Mouse (Mus musculus) CH12.LX (cell line): ENCODE data around the gene Hmox1. TPM values are rescaled to one million over a fixed set of nuclear protein-coding genes. Genes with fewer than 3 reads are reported as not detected.

ENCODE experiments used
- DNase-seq: peaks from one replicate; pipeline ENCODE4 v3.0.0-alpha.2; 2013; ENCODE audit errors: extremely low read depth
- H3K27ac ChIP-seq: 2 replicates; pipeline ENCODE4 v1.5.1; 2012; ENCODE audit warnings: low read depth, mild to moderate bottlenecking, control low read depth, moderate library complexity; ENCODE audit not compliant: insufficient read depth
- H3K27me3 ChIP-seq: replicated peaks from 2 replicates; pipeline ENCODE3; 2012; ENCODE audit warnings: inconsistent platforms
- H3K36me3 ChIP-seq, 2 experiments: replicated peaks in 1 of 2; 2 replicates each; pipeline versions ENCODE3 to v1.6.1; 2012; ENCODE audit warnings: inconsistent platforms in 1 of 2, low read length in 1 of 2, mild to moderate bottlenecking in 1 of 2, mixed read lengths in 1 of 2, moderate library complexity in 1 of 2; ENCODE audit not compliant: control insufficient read depth in 1 of 2, insufficient read depth in 1 of 2
- H3K4me1 ChIP-seq, 2 experiments: 2 replicates each; pipeline ENCODE4 v1.6.1; 2012; ENCODE audit warnings: inconsistent platforms in 1 of 2, moderate library complexity in 1 of 2; ENCODE audit not compliant: insufficient read depth in 2 of 2, control insufficient read depth in 1 of 2
- H3K4me2 ChIP-seq: 2 replicates; pipeline ENCODE4 v1.6.1; 2012; ENCODE audit warnings: low read depth, mild to moderate bottlenecking, control low read depth; ENCODE audit not compliant: poor library complexity, insufficient read depth, severe bottlenecking
- H3K4me3 ChIP-seq, 3 experiments: fragments of 150-350 bp in 1 of 3; sonication (generic) in 1 of 3; replicated peaks in 1 of 3; 2 replicates each; pipeline versions ENCODE3 to v1.5.1; 2011 to 2012; ENCODE audit warnings: low read depth in 2 of 3, low read length in 2 of 3, mild to moderate bottlenecking in 2 of 3, moderate library complexity in 2 of 3, control low read depth in 1 of 3, improper control_type of control experiment in 1 of 3, inconsistent platforms in 1 of 3, mixed read lengths in 1 of 3; ENCODE audit not compliant: poor library complexity in 1 of 3
- H3K79me2 ChIP-seq: replicated peaks from 2 replicates; pipeline ENCODE4 v1.6.1; 2012; ENCODE audit warnings: mild to moderate bottlenecking, moderate library complexity; ENCODE audit not compliant: control insufficient read depth, poor library complexity, insufficient read depth, severe bottlenecking; ENCODE audit errors: extremely low read depth
- H3K9ac ChIP-seq: 2 replicates; pipeline ENCODE4 v1.6.1; 2012; ENCODE audit warnings: low read depth, mild to moderate bottlenecking, control low read depth, moderate library complexity; ENCODE audit not compliant: insufficient read depth
- H3K9me3 ChIP-seq: replicated peaks from 2 replicates; pipeline ENCODE3; 2012; ENCODE audit warnings: low read length, inconsistent platforms, mixed read lengths
- CHD1 ChIP-seq: IDR thresholded peaks from 2 replicates; pipeline ENCODE4 v1.6.1; 2012; ENCODE audit warnings: low read depth, low read length, improper control_type of control experiment, inconsistent platforms
- CHD2 ChIP-seq: IDR thresholded peaks from 2 replicates; pipeline ENCODE4 v1.6.1; 2011; ENCODE audit warnings: low read length, improper control_type of control experiment
- E2F4 ChIP-seq: IDR thresholded peaks from 2 replicates; pipeline ENCODE4 v1.6.1; 2011; ENCODE audit warnings: low read depth, low read length, improper control_type of control experiment; ENCODE audit not compliant: insufficient replicate concordance
- ELF1 ChIP-seq: IDR thresholded peaks from 2 replicates; pipeline ENCODE4 v1.6.1; 2014; ENCODE audit warnings: low read depth, mild to moderate bottlenecking, inconsistent platforms, low read length, improper control_type of control experiment
- ETS1 ChIP-seq: conservative IDR thresholded peaks from 2 replicates; pipeline ENCODE4 v1.6.1; 2012; ENCODE audit warnings: low read depth, mild to moderate bottlenecking, inconsistent platforms, low read length, improper control_type of control experiment, moderate library complexity
- GABPA ChIP-seq: IDR thresholded peaks from 2 replicates; pipeline ENCODE4 v1.6.1; 2012; ENCODE audit warnings: low read depth, low read length, improper control_type of control experiment, inconsistent platforms; ENCODE audit not compliant: insufficient replicate concordance
- IRF4 ChIP-seq: IDR thresholded peaks from 2 replicates; pipeline ENCODE4 v1.6.1; 2014; ENCODE audit warnings: low read depth, mild to moderate bottlenecking, inconsistent platforms, low read length, improper control_type of control experiment
- JUND ChIP-seq: conservative IDR thresholded peaks from 2 replicates; pipeline ENCODE4 v1.6.1; 2011; ENCODE audit warnings: low read depth, low read length, improper control_type of control experiment
- MAFK ChIP-seq: IDR thresholded peaks from 2 replicates; pipeline ENCODE4 v1.6.1; 2011; ENCODE audit warnings: low read length, improper control_type of control experiment; ENCODE audit not compliant: insufficient replicate concordance
- MAX ChIP-seq: IDR thresholded peaks from 2 replicates; pipeline ENCODE4 v1.6.1; 2011; ENCODE audit warnings: low read length, improper control_type of control experiment
- MAZ ChIP-seq: IDR thresholded peaks from 2 replicates; pipeline ENCODE4 v1.6.1; 2012; ENCODE audit warnings: low read depth, mild to moderate bottlenecking, inconsistent platforms, low read length, improper control_type of control experiment, moderate library complexity
- MYC ChIP-seq: IDR thresholded peaks from 2 replicates; pipeline ENCODE4 v1.6.1; 2011; ENCODE audit warnings: low read depth, mild to moderate bottlenecking, improper control_type of control experiment, low read length
- NELFE ChIP-seq: IDR thresholded peaks from 2 replicates; pipeline ENCODE4 v1.6.1; 2011; ENCODE audit warnings: low read depth, low read length, improper control_type of control experiment
- POLR2A ChIP-seq: IDR thresholded peaks from 2 replicates; pipeline ENCODE4 v1.6.1; 2011; ENCODE audit warnings: low read depth, mild to moderate bottlenecking, improper control_type of control experiment, low read length
- POLR2AphosphoS2 ChIP-seq: IDR thresholded peaks from 2 replicates; pipeline ENCODE4 v1.6.1; 2011; ENCODE audit warnings: low read depth, low read length, improper control_type of control experiment
- SMC3 ChIP-seq: IDR thresholded peaks from 2 replicates; pipeline ENCODE4 v1.6.1; 2011; ENCODE audit warnings: low read depth, low read length, improper control_type of control experiment
- TBP ChIP-seq: conservative IDR thresholded peaks from 2 replicates; pipeline ENCODE4 v1.6.1; 2011; ENCODE audit warnings: low read depth, low read length, improper control_type of control experiment
- TCF12 ChIP-seq: IDR thresholded peaks from 2 replicates; pipeline ENCODE4 v1.6.1; 2014; ENCODE audit warnings: low read depth, mild to moderate bottlenecking, inconsistent platforms, low read length, improper control_type of control experiment
- USF1 ChIP-seq: IDR thresholded peaks from 2 replicates; pipeline ENCODE4 v1.6.1; 2014; ENCODE audit warnings: low read depth, mild to moderate bottlenecking, inconsistent platforms, low read length, improper control_type of control experiment
- USF2 ChIP-seq: conservative IDR thresholded peaks from 2 replicates; pipeline ENCODE4 v1.6.1; 2011; ENCODE audit warnings: low read depth, low read length, improper control_type of control experiment
- ZC3H11A ChIP-seq: IDR thresholded peaks from 2 replicates; pipeline ENCODE4 v1.6.1; 2012; ENCODE audit warnings: low read depth, mild to moderate bottlenecking, inconsistent platforms, low read length, improper control_type of control experiment
- dilution Hi-C: fragments of 300-500 bp; cut with MboI; formaldehyde crosslinking; loops from 2 replicates; pipeline ENCODE4 v1.14.3; 2020; ENCODE audit warnings: low sequenced_read_pairs; ENCODE audit not compliant: extremely low pct_unique_long_range_greater_than_20kb, extremely low pct_ligation_motif_present
- in situ Hi-C: fragments of 300-500 bp; cut with MboI; formaldehyde crosslinking; loops from 3 replicates; pipeline ENCODE4 v1.14.3; 2019; ENCODE audit warnings: low sequenced_read_pairs, low pct_ligation_motif_present, low pct_unique_long_range_greater_than_20kb, mixed read lengths
- polyA plus RNA-seq: library from polyadenylated mRNA; unstranded; fragments of >175 nt; gene quantifications from 2 replicates; pipeline ENCODE4 v1.2.1, GENCODE M21; 2012; ENCODE audit warnings: low read depth; ENCODE audit not compliant: insufficient read length
- total RNA-seq, 2 experiments: library from RNA; depleted of rRNA; stranded (reverse); fragments of 300-350 nt in 1 of 2; fragments of >200 nt in 1 of 2; gene quantifications; 2 replicates each; pipeline ENCODE4 v1.2.3; 2012 to 2014

Hmox1 gene
- total and polyA plus RNA-seq, 3 experiments = 39.7 to 92.2 (median 67.3) TPM

DNA sequence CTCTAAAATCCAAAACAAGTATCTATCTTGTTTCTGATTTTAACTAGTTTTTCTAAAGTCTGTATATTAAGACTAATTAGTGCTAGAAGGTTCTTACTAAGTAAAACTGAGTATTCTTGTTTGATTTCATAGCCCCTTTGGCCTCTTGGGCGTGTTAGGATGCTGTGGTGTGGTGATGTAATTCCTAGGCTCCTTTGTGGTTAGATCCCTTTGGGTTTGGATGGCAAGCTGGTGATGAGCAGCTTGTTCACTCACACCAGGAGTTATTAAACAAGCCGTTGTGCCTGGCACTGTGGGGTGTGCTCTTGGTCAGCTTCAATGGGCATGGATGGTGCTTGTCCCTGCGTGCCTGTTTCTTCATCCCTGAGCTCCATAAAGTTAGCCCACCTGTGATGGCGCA lies 40.1 kb upstream of the Hmox1 start:
- no peak overlapping the region for H3K9ac ChIP-seq
- no peaks in the 10 kb centered on the region for H3K79me2 ChIP-seq
- in situ Hi-C loops = no loop called here
- DNase-seq = no peak
- no peak overlapping the region for H3K27ac ChIP-seq
- peaks cover 14 to 75% of the 10 kb centered on the region in 2 experiments for H3K36me3 ChIP-seq
- no peak overlapping the region for H3K4me3 ChIP-seq
- H3K27me3 ChIP-seq = no peaks in the 10 kb centered on the region
- peaks cover 3 to 8% of the 10 kb centered on the region in 2 experiments; a peak in 3 of 4 replicates for H3K4me1 ChIP-seq
- no peak overlapping the region for H3K4me2 ChIP-seq
- TF ChIP-seq ZC3H11A = no peak
- TF ChIP-seq USF2 = no peak
- no peak for TF ChIP-seq POLR2AphosphoS2
- TF ChIP-seq TBP = no peak
- TF ChIP-seq NELFE = no peak
- no peak for TF ChIP-seq JUND
- TF ChIP-seq ELF1 = no peak
- TF ChIP-seq TCF12 = no peak
- no peak for TF ChIP-seq SMC3
- TF ChIP-seq USF1 = no peak
- TF ChIP-seq, all 38 proteins: peak for 0
- dilution Hi-C loops = no loop called here
- H3K9me3 ChIP-seq = no peaks in the 10 kb centered on the region

DNA sequence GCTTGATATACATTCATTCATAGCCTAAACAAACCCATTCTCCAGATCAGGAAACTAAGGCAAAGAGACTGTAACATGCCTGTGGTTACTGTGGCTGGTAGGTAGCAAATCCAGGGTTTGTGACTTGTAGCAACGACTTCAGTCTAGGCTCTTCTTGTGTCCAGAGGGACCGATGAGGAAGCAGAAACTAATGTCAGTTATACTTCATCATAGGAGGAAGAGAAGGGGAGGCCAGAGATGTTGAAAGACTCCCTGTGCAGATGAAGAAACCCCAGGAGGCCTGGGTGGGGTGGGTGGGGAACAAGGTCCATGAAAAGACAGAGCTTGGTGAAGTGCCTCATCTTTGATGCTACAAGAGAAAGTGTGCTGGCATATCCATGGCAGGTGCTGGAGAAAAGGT lies 37.7 kb upstream of the Hmox1 start:
- peaks cover 16 to 84% of the 10 kb centered on the region in 2 experiments for H3K36me3 ChIP-seq
- dilution Hi-C loops = no loop called here

DNA sequence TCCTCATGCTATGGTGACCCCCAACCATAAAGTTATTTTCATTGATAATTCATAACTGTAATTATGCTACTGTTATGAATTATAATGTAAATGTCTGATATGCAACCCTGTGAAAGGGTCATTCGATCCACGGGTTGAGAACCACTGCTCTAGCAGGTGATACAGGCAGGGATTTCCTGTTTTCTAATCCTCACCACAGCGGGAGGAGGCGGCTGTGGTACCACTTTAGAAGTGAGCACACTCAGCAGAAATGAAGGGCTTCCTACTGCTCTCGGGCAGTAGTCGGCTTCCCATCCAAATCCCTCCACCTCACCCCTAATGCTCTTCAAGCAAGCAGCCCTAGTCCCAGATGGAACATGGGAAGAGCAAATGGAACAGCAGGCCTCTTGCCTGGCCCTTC lies 33.4 kb upstream of the Hmox1 start:
- peaks cover 25 to 75% of the 10 kb centered on the region in 2 experiments for H3K36me3 ChIP-seq
- no peak overlapping the region for H3K4me2 ChIP-seq
- no peak overlapping the region for H3K27ac ChIP-seq
- H3K9ac ChIP-seq = no peak overlapping the region
- DNase-seq = no peak
- H3K4me3 ChIP-seq = no peak overlapping the region
- TF ChIP-seq CHD1 = no peak
- no peak for TF ChIP-seq GABPA
- no peak for TF ChIP-seq MAZ
- no peak for TF ChIP-seq MAFK
- no peak for TF ChIP-seq CHD2
- no peak for TF ChIP-seq E2F4
- TF ChIP-seq NELFE = no peak
- no peak for TF ChIP-seq SMC3
- no peak for TF ChIP-seq POLR2A
- TF ChIP-seq IRF4 = no peak
- in situ Hi-C loops (no loop called here), dilution Hi-C loops (no loop called here)
- no peaks in the 10 kb centered on the region for H3K79me2 ChIP-seq
- no peaks in the 10 kb centered on the region for H3K27me3 ChIP-seq
- H3K4me1 ChIP-seq = peaks cover 8 to 20% of the 10 kb centered on the region in 2 experiments
- H3K9me3 ChIP-seq = no peaks in the 10 kb centered on the region

More for the DNA sequence above, 37.7 kb upstream of the Hmox1 start:
- Histone ChIP-seq H3K79me2 (no peaks in the 10 kb centered on the region), H3K4me1 (no peaks in the 10 kb centered on the region), H3K27ac (no peak overlapping the region), H3K4me2 (no peak overlapping the region), H3K9ac (no peak overlapping the region), H3K9me3 (no peaks in the 10 kb centered on the region), H3K4me3 (no peak overlapping the region), H3K27me3 (no peaks in the 10 kb centered on the region)
- in situ Hi-C loops = no loop called here
- TF ChIP-seq MAX (no peak), ETS1 (no peak), IRF4 (no peak), MYC (no peak), USF2 (no peak)
- DNase-seq = no peak
